Mouse (Mus musculus): ENCODE measurements around the gene Rab6a. TPM values are rescaled to one million over a fixed set of nuclear protein-coding genes. Genes with fewer than 3 reads are reported as not detected.
A peak's percentile ranks its signal among the peaks of the same experiment; 100 is the strongest.

The Rab6a gene
- total and polyA plus RNA-seq, 3 experiments: 18.8 to 97.7 (median 89.2) TPM

GRCm38 (mm10) chr7:100616121-100616857 lies 9.1 kb downstream of the Rab6a start:
- H3K9me3 ChIP-seq (replicated peaks): no peaks in the 10 kb centered on the region
- no peak for ATAC-seq (ENCODE audit: extremely low read depth, insufficient number of reproducible peaks, low FRiP score, poor library complexity, severe bottlenecking)
- peaks cover 23% of the 10 kb centered on the region for H3K4me1 ChIP-seq (ENCODE audit: insufficient read depth, low read depth, low read length)
- H3K27me3 ChIP-seq (ENCODE audit: insufficient read depth, low read length): no peaks in the 10 kb centered on the region
- no peak for DNase-seq (ENCODE audit: low spot score)
- TF ChIP-seq GATA1 (IDR thresholded peaks at IDR 0.05; ENCODE audit: borderline replicate concordance, low read length) (no peak), TAL1 (conservative IDR thresholded peaks at IDR 0.05; ENCODE audit: low read depth, low read length) (peak; percentile 32)
- H3K4me3 ChIP-seq (ENCODE audit: low read depth, low read length): no peak overlapping the region
- peaks cover 20% of the 10 kb centered on the region for H3K36me3 ChIP-seq (replicated peaks)

GRCm38 (mm10) chr7:100622277-100622676 lies 15.1 kb downstream of the Rab6a start:
- no peak for DNase-seq (ENCODE audit: low spot score)

GRCm38 (mm10) chr7:100624538-100624937 lies 17.3 kb downstream of the Rab6a start:
- no peak overlapping the region for H3K4me3 ChIP-seq (ENCODE audit: low read depth, low read length)
- no peak for TF ChIP-seq GATA1 (IDR thresholded peaks at IDR 0.05; ENCODE audit: borderline replicate concordance, low read length)
- no peak for DNase-seq (ENCODE audit: low spot score)
- no peak for ATAC-seq (ENCODE audit: extremely low read depth, insufficient number of reproducible peaks, low FRiP score, poor library complexity, severe bottlenecking)
- H3K36me3 ChIP-seq (replicated peaks): peaks cover 12% of the 10 kb centered on the region
- H3K9me3 ChIP-seq (replicated peaks): no peaks in the 10 kb centered on the region
- H3K4me1 ChIP-seq (ENCODE audit: insufficient read depth, low read depth, low read length): peaks cover 11% of the 10 kb centered on the region
- no peaks in the 10 kb centered on the region for H3K27me3 ChIP-seq (ENCODE audit: insufficient read depth, low read length)

More at GRCm38 (mm10) chr7:100622277-100622676, 15.1 kb downstream of the Rab6a start:
- no peaks in the 10 kb centered on the region for H3K9me3 ChIP-seq (replicated peaks)
- H3K4me3 ChIP-seq (ENCODE audit: low read depth, low read length): no peak overlapping the region
- ATAC-seq (ENCODE audit: extremely low read depth, insufficient number of reproducible peaks, low FRiP score, poor library complexity, severe bottlenecking): no peak
- H3K27me3 ChIP-seq (ENCODE audit: insufficient read depth, low read length): no peaks in the 10 kb centered on the region
- peaks cover 17% of the 10 kb centered on the region for H3K4me1 ChIP-seq (ENCODE audit: insufficient read depth, low read depth, low read length)
- peaks cover 16% of the 10 kb centered on the region for H3K36me3 ChIP-seq (replicated peaks)
- TF ChIP-seq CTCF (IDR thresholded peaks at IDR 0.05; ENCODE audit: low read depth, low read length) (peak; percentile 49), GATA1 (IDR thresholded peaks at IDR 0.05; ENCODE audit: borderline replicate concordance, low read length) (no peak)

- DNase-seq (ENCODE audit: low spot score) (no peak), ATAC-seq (ENCODE audit: extremely low read depth, insufficient number of reproducible peaks, low FRiP score, poor library complexity, severe bottlenecking) (no peak)
- TF ChIP-seq CTCF (IDR thresholded peaks at IDR 0.05; ENCODE audit: low read depth, low read length): no peak
- TF ChIP-seq POLR2AphosphoS5 (IDR thresholded peaks at IDR 0.05; ENCODE audit: insufficient replicate concordance, low read depth, low read length): no peak
- TF ChIP-seq GATA1 (IDR thresholded peaks at IDR 0.05; ENCODE audit: borderline replicate concordance, low read length): no peak
- TF ChIP-seq GATA2 (IDR thresholded peaks at IDR 0.05; ENCODE audit: borderline replicate concordance, low read depth, low read length): no peak
- no peak for TF ChIP-seq TAL1 (conservative IDR thresholded peaks at IDR 0.05; ENCODE audit: low read depth, low read length)
These were observed 30.4 kb downstream of the Rab6a start for GRCm38 (mm10) chr7:100637657-100638056.

GRCm38 (mm10) chr7:100642413-100642812 lies 35.2 kb downstream of the Rab6a start:
- TF ChIP-seq TAL1 (conservative IDR thresholded peaks at IDR 0.05; ENCODE audit: low read depth, low read length) (no peak), CTCF (IDR thresholded peaks at IDR 0.05; ENCODE audit: low read depth, low read length) (no peak), POLR2AphosphoS5 (IDR thresholded peaks at IDR 0.05; ENCODE audit: insufficient replicate concordance, low read depth, low read length) (no peak), GATA2 (IDR thresholded peaks at IDR 0.05; ENCODE audit: borderline replicate concordance, low read depth, low read length) (no peak), GATA1 (IDR thresholded peaks at IDR 0.05; ENCODE audit: borderline replicate concordance, low read length) (no peak)
- H3K9me3 ChIP-seq (replicated peaks): no peaks in the 10 kb centered on the region
- H3K36me3 ChIP-seq (replicated peaks): peaks cover 71% of the 10 kb centered on the region
- H3K4me1 ChIP-seq (ENCODE audit: insufficient read depth, low read depth, low read length): no peaks in the 10 kb centered on the region; the same call in 1 of the 2 replicates
- DNase-seq (ENCODE audit: low spot score) (no peak), ATAC-seq (ENCODE audit: extremely low read depth, insufficient number of reproducible peaks, low FRiP score, poor library complexity, severe bottlenecking) (no peak)
- H3K27me3 ChIP-seq (ENCODE audit: insufficient read depth, low read length): no peaks in the 10 kb centered on the region
- H3K4me3 ChIP-seq (ENCODE audit: low read depth, low read length): no peak overlapping the region

More at GRCm38 (mm10) chr7:100637657-100638056, 30.4 kb downstream of the Rab6a start:
- H3K4me3 ChIP-seq (ENCODE audit: low read depth, low read length): no peak overlapping the region
- H3K9me3 ChIP-seq (replicated peaks): no peaks in the 10 kb centered on the region
- peaks cover 2% of the 10 kb centered on the region; the same call in 1 of the 2 replicates for H3K4me1 ChIP-seq (ENCODE audit: insufficient read depth, low read depth, low read length)
- H3K27me3 ChIP-seq (ENCODE audit: insufficient read depth, low read length): no peaks in the 10 kb centered on the region
- peaks cover 56% of the 10 kb centered on the region for H3K36me3 ChIP-seq (replicated peaks)

GRCm38 (mm10) chr7:100645147-100645546 lies 37.9 kb downstream of the Rab6a start:
- H3K4me1 ChIP-seq (ENCODE audit: insufficient read depth, low read depth, low read length): no peaks in the 10 kb centered on the region; the same call in 1 of the 2 replicates
- peaks cover 83% of the 10 kb centered on the region for H3K36me3 ChIP-seq (replicated peaks)
- H3K9me3 ChIP-seq (replicated peaks): no peaks in the 10 kb centered on the region
- no peak overlapping the region for H3K4me3 ChIP-seq (ENCODE audit: low read depth, low read length)
- H3K27me3 ChIP-seq (ENCODE audit: insufficient read depth, low read length): no peaks in the 10 kb centered on the region
- TF ChIP-seq GATA1 (IDR thresholded peaks at IDR 0.05; ENCODE audit: borderline replicate concordance, low read length) (no peak), CTCF (IDR thresholded peaks at IDR 0.05; ENCODE audit: low read depth, low read length) (peak; percentile 71)
- DNase-seq (ENCODE audit: low spot score) (no peak), ATAC-seq (ENCODE audit: extremely low read depth, insufficient number of reproducible peaks, low FRiP score, poor library complexity, severe bottlenecking) (no peak)

- TF ChIP-seq CTCF (IDR thresholded peaks at IDR 0.05; ENCODE audit: low read depth, low read length) (no peak), POLR2AphosphoS5 (IDR thresholded peaks at IDR 0.05; ENCODE audit: insufficient replicate concordance, low read depth, low read length) (no peak), TAL1 (conservative IDR thresholded peaks at IDR 0.05; ENCODE audit: low read depth, low read length) (no peak), GATA2 (IDR thresholded peaks at IDR 0.05; ENCODE audit: borderline replicate concordance, low read depth, low read length) (no peak), GATA1 (IDR thresholded peaks at IDR 0.05; ENCODE audit: borderline replicate concordance, low read length) (no peak)
- peaks cover 11% of the 10 kb centered on the region; the same call in 1 of the 2 replicates for H3K4me1 ChIP-seq (ENCODE audit: insufficient read depth, low read depth, low read length)
- no peak for DNase-seq (ENCODE audit: low spot score)
- no peak overlapping the region for H3K4me3 ChIP-seq (ENCODE audit: low read depth, low read length)
- no peaks in the 10 kb centered on the region for H3K9me3 ChIP-seq (replicated peaks)
- H3K27me3 ChIP-seq (ENCODE audit: insufficient read depth, low read length): peaks cover 4% of the 10 kb centered on the region
- H3K36me3 ChIP-seq (replicated peaks): peaks cover 63% of the 10 kb centered on the region
- no peak for ATAC-seq (ENCODE audit: extremely low read depth, insufficient number of reproducible peaks, low FRiP score, poor library complexity, severe bottlenecking)
These were observed 41.9 kb downstream of the Rab6a start for GRCm38 (mm10) chr7:100649095-100649494.

Measured in G1E (cell line).